Mouse (Mus musculus): Measurements from ENCODE around the gene Pcgf2. TPM values are rescaled to one million over a fixed set of nuclear protein-coding genes. Genes with fewer than 3 reads are reported as not detected.
"Not testable (repeated sequence)": the region's sequence is repeated elsewhere in the genome, so short reads cannot be mapped to it uniquely, and the experiment has no call there.

The Pcgf2 gene
- polyA plus RNA-seq, 1 experiment from 2014 or later, result 18.0 TPM

GRCm38 (mm10) chr11:97658751-97659266 is 41.5 kb downstream of the Pcgf2 start:
- H3K36me3 ChIP-seq (replicated peaks; ENCODE audit: control insufficient read depth, insufficient read depth, low read depth, low read length), result no peaks in the 10 kb centered on the region
- H3K4me2 ChIP-seq (ENCODE audit: low read depth, low read length), result no peak overlapping the region
- ATAC-seq (replicated peaks; ENCODE audit: insufficient number of reproducible peaks, low FRiP score, low TSS enrichment, low read depth) (no peak), DNase-seq (ENCODE audit: low spot score) (no peak)
- H3K9ac ChIP-seq (replicated peaks; ENCODE audit: low read length), result no peak overlapping the region
- no peaks in the 10 kb centered on the region for H3K9me3 ChIP-seq (replicated peaks; ENCODE audit: control insufficient read depth, low read length)
- H3K4me1 ChIP-seq (ENCODE audit: control insufficient read depth, insufficient read depth, low read length), result peaks cover 7% of the 10 kb centered on the region
- H3K27ac ChIP-seq (replicated peaks; ENCODE audit: low read depth, low read length), result no peak overlapping the region
- H3K27me3 ChIP-seq (ENCODE audit: control insufficient read depth, insufficient read depth, low read length), result peaks cover 8% of the 10 kb centered on the region
- 72% methylated on average over 11 of the region's 11 CpGs for WGBS
- H3K4me3 ChIP-seq (ENCODE audit: low read depth, low read length), result no peak overlapping the region

GRCm38 (mm10) chr11:97657967-97658366 is 42.3 kb downstream of the Pcgf2 start:
- H3K9ac ChIP-seq (replicated peaks; ENCODE audit: low read length); H3K4me2 ChIP-seq (ENCODE audit: low read depth, low read length); H3K4me1 ChIP-seq (ENCODE audit: control insufficient read depth, insufficient read depth, low read length); H3K27ac ChIP-seq (replicated peaks; ENCODE audit: low read depth, low read length); DNase-seq (ENCODE audit: low spot score); H3K9me3 ChIP-seq (replicated peaks; ENCODE audit: control insufficient read depth, low read length); H3K27me3 ChIP-seq (ENCODE audit: control insufficient read depth, insufficient read depth, low read length); H3K36me3 ChIP-seq (replicated peaks; ENCODE audit: control insufficient read depth, insufficient read depth, low read depth, low read length); H3K4me3 ChIP-seq (ENCODE audit: low read depth, low read length); ATAC-seq (replicated peaks; ENCODE audit: insufficient number of reproducible peaks, low FRiP score, low TSS enrichment, low read depth): not testable (repeated sequence)
- WGBS, result 89% methylated on average over 6 of the region's 6 CpGs

GRCm38 (mm10) chr11:97657184-97657945 is 42.9 kb downstream of the Pcgf2 start:
- no peak for ATAC-seq (replicated peaks; ENCODE audit: insufficient number of reproducible peaks, low FRiP score, low TSS enrichment, low read depth)
- WGBS, result 45% methylated on average over 4 of the region's 6 CpGs
- no peaks in the 10 kb centered on the region for H3K36me3 ChIP-seq (replicated peaks; ENCODE audit: control insufficient read depth, insufficient read depth, low read depth, low read length)
- DNase-seq (ENCODE audit: low spot score), result no peak
- peaks cover 8% of the 10 kb centered on the region for H3K27me3 ChIP-seq (ENCODE audit: control insufficient read depth, insufficient read depth, low read length)
- H3K9me3 ChIP-seq (replicated peaks; ENCODE audit: control insufficient read depth, low read length), result no peaks in the 10 kb centered on the region
- no peak overlapping the region for H3K4me3 ChIP-seq (ENCODE audit: low read depth, low read length)
- H3K4me2 ChIP-seq (ENCODE audit: low read depth, low read length), result no peak overlapping the region
- no peak overlapping the region for H3K27ac ChIP-seq (replicated peaks; ENCODE audit: low read depth, low read length)
- H3K9ac ChIP-seq (replicated peaks; ENCODE audit: low read length), result no peak overlapping the region
- peaks cover 7% of the 10 kb centered on the region for H3K4me1 ChIP-seq (ENCODE audit: control insufficient read depth, insufficient read depth, low read length)

GRCm38 (mm10) chr11:97656269-97656971 is 43.9 kb downstream of the Pcgf2 start:
- peaks cover 3% of the 10 kb centered on the region; the same call in 1 of the 2 replicates for H3K27me3 ChIP-seq (ENCODE audit: control insufficient read depth, insufficient read depth, low read length)
- no peaks in the 10 kb centered on the region; the same call in 1 of the 2 replicates for H3K4me1 ChIP-seq (ENCODE audit: control insufficient read depth, insufficient read depth, low read length)
- H3K4me2 ChIP-seq (ENCODE audit: low read depth, low read length), result no peak overlapping the region
- no peaks in the 10 kb centered on the region for H3K36me3 ChIP-seq (replicated peaks; ENCODE audit: control insufficient read depth, insufficient read depth, low read depth, low read length)
- DNase-seq (ENCODE audit: low spot score) (no peak), ATAC-seq (replicated peaks; ENCODE audit: insufficient number of reproducible peaks, low FRiP score, low TSS enrichment, low read depth) (no peak)
- no peaks in the 10 kb centered on the region for H3K9me3 ChIP-seq (replicated peaks; ENCODE audit: control insufficient read depth, low read length)
- no peak overlapping the region for H3K4me3 ChIP-seq (ENCODE audit: low read depth, low read length)
- WGBS, result 70% methylated on average over 14 of the region's 14 CpGs
- no peak overlapping the region for H3K27ac ChIP-seq (replicated peaks; ENCODE audit: low read depth, low read length)
- H3K9ac ChIP-seq (replicated peaks; ENCODE audit: low read length), result no peak overlapping the region

- Histone ChIP-seq H3K4me2 (ENCODE audit: low read depth, low read length) (no peak overlapping the region), H3K27ac (replicated peaks; ENCODE audit: low read depth, low read length) (no peak overlapping the region), H3K4me3 (ENCODE audit: low read depth, low read length) (no peak overlapping the region), H3K27me3 (ENCODE audit: control insufficient read depth, insufficient read depth, low read length) (no peaks in the 10 kb centered on the region), H3K9ac (replicated peaks; ENCODE audit: low read length) (no peak overlapping the region), H3K36me3 (replicated peaks; ENCODE audit: control insufficient read depth, insufficient read depth, low read depth, low read length) (no peaks in the 10 kb centered on the region), H3K4me1 (ENCODE audit: control insufficient read depth, insufficient read depth, low read length) (no peaks in the 10 kb centered on the region), H3K9me3 (replicated peaks; ENCODE audit: control insufficient read depth, low read length) (no peaks in the 10 kb centered on the region)
- WGBS, result 89% methylated on average over 2 of the region's 2 CpGs
- ATAC-seq (replicated peaks; ENCODE audit: insufficient number of reproducible peaks, low FRiP score, low TSS enrichment, low read depth) (no peak), DNase-seq (ENCODE audit: low spot score) (no peak)
Observed at GRCm38 (mm10) chr11:97654210-97654609, 46.1 kb downstream of the Pcgf2 start.

GRCm38 (mm10) chr11:97653376-97653775 is 46.9 kb downstream of the Pcgf2 start:
- H3K4me2 ChIP-seq (ENCODE audit: low read depth, low read length); H3K27ac ChIP-seq (replicated peaks; ENCODE audit: low read depth, low read length); H3K9me3 ChIP-seq (replicated peaks; ENCODE audit: control insufficient read depth, low read length); DNase-seq (ENCODE audit: low spot score); H3K27me3 ChIP-seq (ENCODE audit: control insufficient read depth, insufficient read depth, low read length); H3K9ac ChIP-seq (replicated peaks; ENCODE audit: low read length); ATAC-seq (replicated peaks; ENCODE audit: insufficient number of reproducible peaks, low FRiP score, low TSS enrichment, low read depth); H3K36me3 ChIP-seq (replicated peaks; ENCODE audit: control insufficient read depth, insufficient read depth, low read depth, low read length); H3K4me1 ChIP-seq (ENCODE audit: control insufficient read depth, insufficient read depth, low read length); H3K4me3 ChIP-seq (ENCODE audit: low read depth, low read length): not testable (repeated sequence)
- WGBS, result 93% methylated on average over 11 of the region's 11 CpGs

- H3K4me3 ChIP-seq (ENCODE audit: low read depth, low read length), result no peak overlapping the region
- H3K4me2 ChIP-seq (ENCODE audit: low read depth, low read length), result no peak overlapping the region
- no peak for ATAC-seq (replicated peaks; ENCODE audit: insufficient number of reproducible peaks, low FRiP score, low TSS enrichment, low read depth)
- H3K9me3 ChIP-seq (replicated peaks; ENCODE audit: control insufficient read depth, low read length), result no peaks in the 10 kb centered on the region
- no peak overlapping the region for H3K27ac ChIP-seq (replicated peaks; ENCODE audit: low read depth, low read length)
- no peaks in the 10 kb centered on the region for H3K27me3 ChIP-seq (ENCODE audit: control insufficient read depth, insufficient read depth, low read length)
- no peak overlapping the region for H3K9ac ChIP-seq (replicated peaks; ENCODE audit: low read length)
- 61% methylated on average over 5 of the region's 5 CpGs for WGBS
- H3K4me1 ChIP-seq (ENCODE audit: control insufficient read depth, insufficient read depth, low read length), result no peaks in the 10 kb centered on the region
- H3K36me3 ChIP-seq (replicated peaks; ENCODE audit: control insufficient read depth, insufficient read depth, low read depth, low read length), result no peaks in the 10 kb centered on the region
- DNase-seq (ENCODE audit: low spot score), result no peak
Observed at GRCm38 (mm10) chr11:97650341-97650740, 50.0 kb downstream of the Pcgf2 start.

GRCm38 (mm10) chr11:97648541-97648940 is 51.8 kb downstream of the Pcgf2 start:
- H3K4me3 ChIP-seq (ENCODE audit: low read depth, low read length); H3K27me3 ChIP-seq (ENCODE audit: control insufficient read depth, insufficient read depth, low read length); DNase-seq (ENCODE audit: low spot score); H3K4me2 ChIP-seq (ENCODE audit: low read depth, low read length); H3K27ac ChIP-seq (replicated peaks; ENCODE audit: low read depth, low read length); H3K4me1 ChIP-seq (ENCODE audit: control insufficient read depth, insufficient read depth, low read length); ATAC-seq (replicated peaks; ENCODE audit: insufficient number of reproducible peaks, low FRiP score, low TSS enrichment, low read depth); H3K9me3 ChIP-seq (replicated peaks; ENCODE audit: control insufficient read depth, low read length); H3K9ac ChIP-seq (replicated peaks; ENCODE audit: low read length); H3K36me3 ChIP-seq (replicated peaks; ENCODE audit: control insufficient read depth, insufficient read depth, low read depth, low read length): not testable (repeated sequence)
- WGBS, result 68% methylated on average over 4 of the region's 4 CpGs

Measured in embryonic facial prominence, embryonic 11.5 days (tissue).